Mouse (Mus musculus) lung, adult 2 months (tissue): Measurements from ENCODE around the gene Pcsk7. TPM values are rescaled to one million over a fixed set of nuclear protein-coding genes. Genes with fewer than 3 reads are reported as not detected.

ENCODE experiments used
- DNase-seq: peaks from one replicate; pipeline ENCODE4 v3.0.0; 2022
- H3K4me1 ChIP-seq: fragments of 200-500 bp; 2 replicates; pipeline ENCODE4 v1.6.1; 2011; ENCODE audit warnings: low read length; ENCODE audit not compliant: control insufficient read depth, insufficient read depth
- H3K4me3 ChIP-seq: fragments of 200-500 bp; replicated peaks from 2 replicates; pipeline ENCODE3; 2011; ENCODE audit warnings: low read depth, mild to moderate bottlenecking, control low read depth, low read length; ENCODE audit errors: extremely low read depth
- CTCF ChIP-seq: fragments of 200-500 bp; IDR thresholded peaks from 2 replicates; pipeline ENCODE4 v1.5.1; 2011; ENCODE audit warnings: mild to moderate bottlenecking, low read length, control low read depth; ENCODE audit not compliant: insufficient read depth
- POLR2A ChIP-seq: fragments of 200-500 bp; IDR thresholded peaks from 2 replicates; pipeline ENCODE4 v1.6.1; 2011; ENCODE audit warnings: low read depth, mild to moderate bottlenecking, control low read depth, low read length, borderline replicate concordance; ENCODE audit errors: extremely low read depth
- WGBS: fragments of 180-500 bp; shearing (Covaris S2); methylation state at CpG from one replicate; pipeline ENCODE4 v1.1.7; 2018; 5-methylcytosine and 5-hydroxymethylcytosine counted together
- polyA plus RNA-seq: library from polyadenylated mRNA; depleted of rRNA; stranded (reverse); fragments of >200 nt; gene quantifications from 2 replicates; pipeline ENCODE4 v1.2.3, GENCODE M21; 2012

Pcsk7 gene
- polyA plus RNA-seq, 1 experiment: 33.4 TPM

DNA sequence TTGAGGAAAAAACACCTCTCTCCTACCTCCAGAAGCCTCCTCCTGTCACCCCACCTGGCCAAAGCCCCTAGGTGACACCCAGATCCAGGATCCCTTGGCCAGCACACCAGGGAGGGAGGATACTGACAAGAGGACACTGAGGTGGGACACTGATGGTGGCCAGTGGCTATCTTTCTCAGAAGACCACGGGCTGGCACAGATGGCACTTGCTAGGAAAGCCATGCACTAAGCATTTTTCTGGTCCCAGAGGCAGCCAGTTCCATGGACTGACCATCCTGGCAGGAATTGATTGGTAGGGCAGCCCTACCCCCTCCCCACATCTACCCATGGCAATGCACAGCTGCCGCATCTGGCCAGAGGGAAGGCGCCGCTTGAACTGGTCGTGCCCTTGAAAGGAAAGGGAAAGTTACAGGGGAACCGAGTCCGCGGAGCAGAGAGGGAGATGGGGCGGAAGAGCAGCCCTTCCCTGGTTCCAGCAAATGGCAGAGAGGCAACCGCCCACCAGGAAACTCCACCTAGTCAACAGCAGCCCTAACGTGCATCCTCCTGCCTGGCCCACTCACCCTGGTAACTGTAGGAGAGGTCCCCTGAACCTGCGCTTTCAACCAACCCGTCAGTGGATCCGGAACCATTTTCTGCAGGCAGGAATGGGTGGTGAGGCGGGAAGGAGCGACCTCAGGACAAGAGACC, 40.0 kb downstream of the Pcsk7 start:
- Histone ChIP-seq H3K4me1 (no peaks in the 10 kb centered on the region), H3K4me3 (no peak overlapping the region)
- TF ChIP-seq POLR2A (no peak), CTCF (no peak)
- DNase-seq: no peak
- 82% methylated on average over 16 of the region's 16 CpGs for whole genome bisulfite sequencing

DNA sequence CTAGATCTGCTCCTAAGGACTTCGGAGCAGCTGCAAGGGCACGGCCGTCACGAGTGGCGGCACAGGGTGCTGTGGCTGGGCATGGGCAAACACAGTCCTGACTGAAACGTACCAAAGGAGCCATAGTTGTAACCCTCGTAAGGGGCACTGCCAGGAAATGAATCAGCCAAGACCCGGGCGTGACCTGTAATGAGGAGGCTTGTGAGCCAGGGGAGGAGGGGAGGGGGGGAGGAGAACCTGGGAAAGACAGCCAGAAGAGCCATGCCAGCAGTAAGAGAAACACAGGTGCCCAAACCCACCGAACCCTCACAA, 40.5 kb downstream of the Pcsk7 start:
- DNase-seq: no peak
- WGBS: 75% methylated on average over 10 of the region's 10 CpGs
- TF ChIP-seq POLR2A (no peak), CTCF (no peak)
- no peaks in the 10 kb centered on the region for H3K4me1 ChIP-seq
- H3K4me3 ChIP-seq: no peak overlapping the region

DNA sequence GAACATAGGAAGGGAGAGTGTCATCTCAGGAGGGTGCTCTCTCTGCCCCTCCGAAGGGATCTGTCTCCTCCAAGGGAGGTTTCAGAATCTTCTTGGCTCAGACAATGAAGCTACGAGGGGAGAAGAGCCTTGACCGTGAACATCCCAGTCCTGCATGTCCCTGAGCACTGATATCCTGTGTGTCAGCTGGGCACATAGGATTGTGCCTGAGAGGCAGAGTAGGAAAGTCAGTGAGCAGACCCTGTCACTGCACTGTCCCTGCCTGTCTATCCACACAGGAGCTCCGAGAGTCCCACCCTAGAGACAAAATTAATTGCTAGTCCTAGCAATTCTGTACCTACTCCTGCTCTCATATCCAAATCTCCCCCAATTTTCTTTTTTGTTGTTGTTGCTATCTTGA, 45.8 kb downstream of the Pcsk7 start:
- no peak for DNase-seq
- whole genome bisulfite sequencing: 94% methylated on average over 4 of the region's 4 CpGs
- Histone ChIP-seq H3K4me1 (peaks cover 10% of the 10 kb centered on the region), H3K4me3 (no peak overlapping the region)
- TF ChIP-seq POLR2A (no peak), CTCF (no peak)

DNA sequence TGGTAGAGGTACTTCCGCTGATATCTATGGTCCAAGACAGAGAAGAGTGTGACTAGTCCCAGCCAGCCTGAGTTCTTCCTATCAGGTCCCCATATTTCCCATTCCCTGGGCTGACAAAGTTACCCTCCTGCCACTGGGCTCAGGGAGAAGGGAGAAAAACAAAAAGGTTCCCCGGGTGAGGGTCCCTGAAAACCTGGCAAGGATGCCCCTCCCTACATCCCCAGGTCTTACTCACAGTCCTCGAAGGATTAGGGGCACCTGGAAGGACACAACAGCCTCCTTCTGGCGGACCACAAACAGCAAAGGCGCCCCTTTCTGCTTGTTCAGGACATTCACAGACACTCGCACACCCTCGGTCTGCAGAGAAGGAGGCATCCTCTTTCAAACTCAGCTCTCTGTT, 46.6 kb downstream of the Pcsk7 start:
- no peak for DNase-seq
- TF ChIP-seq POLR2A: no peak
- TF ChIP-seq CTCF: no peak
- Histone ChIP-seq H3K4me1 (peaks cover 10% of the 10 kb centered on the region), H3K4me3 (peak overlapping the region; percentile 55)
- WGBS: 77% methylated on average over 7 of the region's 7 CpGs

DNA sequence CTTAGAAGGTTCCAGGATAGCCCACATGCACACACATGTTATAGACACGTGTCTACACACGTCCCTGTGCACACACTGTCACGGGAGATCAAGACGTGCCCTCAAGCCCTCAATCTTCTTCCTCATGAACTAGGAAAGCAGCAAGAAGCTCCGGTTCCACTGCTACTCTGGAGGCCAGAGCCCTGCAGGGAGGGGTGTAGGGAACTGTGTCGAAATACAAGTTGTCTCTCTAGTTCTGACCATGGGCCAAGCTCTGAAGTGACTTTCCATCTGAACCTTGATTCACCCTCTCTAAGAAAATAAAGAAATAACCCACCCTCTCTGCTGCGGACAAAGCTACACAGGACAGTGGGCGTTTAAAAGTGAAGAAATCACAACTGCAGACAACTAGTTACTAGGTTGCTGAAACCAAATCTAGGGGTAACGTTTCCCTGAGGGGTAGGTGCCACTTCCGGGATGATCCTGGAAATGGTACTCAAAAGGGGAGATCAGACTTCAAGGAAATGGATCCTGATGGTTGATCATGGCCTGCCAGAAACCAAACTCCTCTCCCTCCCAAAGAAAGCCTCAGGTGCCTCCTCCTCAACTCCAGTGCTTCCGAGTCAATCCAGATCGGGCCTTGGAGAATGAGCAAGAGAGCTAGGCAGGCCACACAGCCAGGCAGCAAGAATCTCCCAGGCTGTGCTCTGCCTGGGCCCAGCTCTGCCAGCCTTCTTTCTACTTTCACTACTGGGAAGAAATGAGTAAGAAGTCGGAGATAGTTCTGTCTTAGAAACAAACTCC, 47.4 kb downstream of the Pcsk7 start:
- Histone ChIP-seq H3K4me1 (peaks cover 10% of the 10 kb centered on the region), H3K4me3 (peak overlapping the region; percentile 75)
- WGBS: 24% methylated on average over 13 of the region's 13 CpGs
- no peak for DNase-seq
- TF ChIP-seq CTCF (no peak), POLR2A (no peak)

DNA sequence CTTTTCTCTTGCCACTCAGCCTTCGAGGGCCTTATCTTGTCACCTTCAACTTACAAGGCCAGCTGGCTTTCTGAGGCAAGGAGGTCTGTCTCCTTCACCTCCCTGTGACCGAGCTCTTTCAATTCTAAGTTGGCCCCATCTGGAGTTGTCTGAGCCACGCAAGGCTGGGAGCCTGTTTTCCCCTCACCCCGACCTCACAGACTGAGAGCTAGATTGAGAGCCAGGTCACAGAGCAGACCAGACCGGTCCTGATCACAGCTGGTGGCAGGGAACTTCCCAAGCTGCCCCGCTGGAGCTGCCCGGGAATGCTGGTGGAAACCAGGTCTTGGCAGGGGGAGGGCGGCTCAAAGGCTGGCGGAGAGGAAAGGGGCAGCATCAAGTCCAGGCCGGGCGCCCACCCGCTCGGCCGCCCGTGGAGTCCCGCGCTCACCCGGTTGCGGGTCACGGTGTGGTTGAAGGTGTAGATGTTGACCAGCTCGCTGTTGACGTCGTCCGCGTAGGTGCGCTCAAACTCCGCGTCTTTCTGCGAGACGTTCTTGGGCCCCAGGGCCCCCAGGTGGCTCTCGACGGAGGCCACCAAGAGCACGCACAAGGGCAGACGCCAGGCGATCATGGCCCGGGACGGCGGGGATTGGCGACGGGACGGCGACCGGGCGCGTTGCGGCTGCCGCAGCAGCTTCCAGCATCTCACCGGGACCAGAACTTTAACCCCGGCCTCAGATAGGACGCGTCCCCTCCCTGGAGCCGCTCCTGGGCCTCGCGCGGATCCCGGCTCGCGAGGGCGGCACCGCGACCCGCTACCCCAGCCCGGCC, 48.2 kb downstream of the Pcsk7 start:
- TF ChIP-seq POLR2A (0 out of 2 replicates have a peak, but pooled peaks have one; percentile 25), CTCF (no peak)
- H3K4me3 ChIP-seq: peak overlapping the region; percentile 75
- DNase-seq: peak; percentile 67
- WGBS: under 1% methylated on average over 62 of the region's 63 CpGs
- H3K4me1 ChIP-seq: peaks cover 10% of the 10 kb centered on the region

DNA sequence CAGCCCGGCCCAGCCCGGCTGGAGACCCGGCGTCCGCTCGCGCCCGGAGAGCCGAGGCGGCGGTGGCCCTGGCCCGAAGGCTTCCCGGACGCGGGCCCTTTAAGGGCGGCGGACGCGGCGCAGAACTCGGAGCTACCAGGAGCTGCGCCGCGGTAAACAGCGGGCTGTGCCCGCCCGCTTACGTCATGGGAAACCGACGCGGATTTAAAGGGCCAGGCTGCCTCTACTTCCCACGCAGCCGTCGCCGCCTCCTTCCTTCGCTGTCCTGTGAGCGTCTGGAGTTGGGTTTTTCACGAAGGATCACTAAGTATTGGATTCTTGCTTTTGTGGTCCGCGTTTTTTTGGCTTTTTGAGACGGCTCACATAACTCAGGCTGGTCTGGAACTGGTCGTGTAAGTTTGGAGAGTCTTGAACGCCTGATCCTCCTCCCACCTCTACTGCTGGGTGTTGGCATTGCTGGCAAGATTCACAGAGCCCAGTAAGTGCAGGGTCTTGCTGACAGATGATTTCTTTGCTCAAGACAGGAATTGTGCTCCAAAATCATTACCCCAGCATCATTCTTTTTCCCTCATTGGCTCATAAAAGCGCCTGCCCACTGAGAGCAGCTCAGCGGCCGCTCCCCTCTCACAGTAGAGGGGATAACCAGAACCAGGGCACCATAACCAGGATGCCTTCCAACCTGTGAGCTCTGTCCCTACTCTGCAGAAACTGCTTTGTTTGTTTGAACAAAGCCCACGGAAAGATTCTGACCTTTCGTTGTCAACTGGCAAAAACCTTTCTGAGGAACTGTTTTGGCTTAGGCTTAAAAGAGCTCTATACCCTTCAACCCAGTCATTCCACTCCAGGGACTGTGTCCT, 49.0 kb downstream of the Pcsk7 start, which contains the start of gene Sidt2:
Sidt2 (minus strand) TSS at position 152 of the 857 bp plus-strand sequence.
- DNase-seq: peak; percentile 88
- peaks cover 10% of the 10 kb centered on the region for H3K4me1 ChIP-seq
- WGBS: under 1% methylated on average over 48 of the region's 48 CpGs
- no peak for TF ChIP-seq CTCF
- no peak; the same call in none of the 2 replicates for TF ChIP-seq POLR2A
- H3K4me3 ChIP-seq: peak within 1 kb of the TSS; percentile 75

DNA sequence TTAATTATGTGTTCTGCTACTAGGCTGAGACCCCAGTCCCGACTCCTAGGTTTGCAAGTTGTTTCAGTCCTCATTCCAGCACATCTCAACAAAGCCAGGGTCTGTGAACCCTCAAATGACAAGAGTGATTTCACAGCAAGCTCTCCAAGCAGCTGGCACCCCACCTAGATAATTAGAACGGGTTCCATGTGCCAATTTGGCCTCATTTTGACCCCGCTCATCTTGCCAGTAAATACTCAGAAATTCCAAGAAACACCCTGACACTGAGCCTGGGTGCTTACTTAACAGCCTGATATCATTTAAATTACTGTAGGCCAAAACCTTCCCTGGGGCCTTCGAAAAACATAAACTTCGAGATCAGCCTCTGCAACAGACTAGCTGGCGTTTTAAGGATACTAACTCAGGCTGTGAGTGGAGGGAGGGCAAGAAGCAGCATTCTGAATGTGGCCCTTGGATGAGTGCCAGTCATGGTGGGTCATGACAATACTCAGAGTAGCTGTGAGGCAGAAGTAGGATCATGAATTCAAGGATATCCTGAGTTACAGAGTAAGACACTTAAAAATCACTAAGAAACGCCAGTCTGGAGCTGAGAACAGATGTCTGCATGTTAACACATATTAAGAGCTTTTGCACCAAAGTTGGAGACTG, 51.9 kb downstream of the Pcsk7 start:
- WGBS: 41% methylated on average over 7 of the region's 7 CpGs
- peaks cover 8% of the 10 kb centered on the region for H3K4me1 ChIP-seq
- no peak overlapping the region for H3K4me3 ChIP-seq
- DNase-seq: no peak
- TF ChIP-seq CTCF: no peak
- no peak for TF ChIP-seq POLR2A

DNA sequence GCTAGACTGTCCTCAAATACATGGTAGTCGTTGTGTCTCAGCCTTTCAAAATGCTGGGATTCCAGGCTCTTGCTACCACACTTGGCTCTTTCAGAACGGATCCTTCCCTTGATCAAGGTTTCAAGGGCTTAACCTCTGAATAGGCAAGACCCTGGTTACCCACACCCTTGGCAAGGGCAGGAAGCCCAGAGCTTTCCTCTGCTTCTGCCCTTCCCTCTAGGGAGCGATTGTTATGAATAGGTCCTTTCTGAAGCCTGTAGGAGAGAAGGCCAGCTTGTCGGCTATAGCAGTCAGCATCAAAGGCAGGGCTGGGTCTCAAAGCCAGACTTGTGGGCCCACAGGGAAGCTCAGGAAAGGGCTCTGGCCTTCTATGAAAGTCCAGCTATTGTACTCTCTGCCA, 52.6 kb downstream of the Pcsk7 start:
- Histone ChIP-seq H3K4me3 (no peak overlapping the region), H3K4me1 (peaks cover 4% of the 10 kb centered on the region; the same call in 1 of the 2 replicates)
- WGBS: 44% methylated on average over 4 of the region's 4 CpGs
- TF ChIP-seq POLR2A: no peak
- no peak for TF ChIP-seq CTCF
- no peak for DNase-seq
